Comparison of ENCODE assay signal across 10 mouse cellular contexts in genomic region chr5:25188802-25189201, GRCm38 (mm10). TPM values are rescaled to one million over a fixed set of nuclear protein-coding genes. Genes with fewer than 3 reads are reported as not detected.
DNase-seq lines count a peak whose midpoint lies in the region; ATAC-seq lines count a peak whose summit lies in the region.
"Had no signal": no experiment of that assay in that cellular context is flagged by ENCODE, and none has a peak within 500 bp of the region (broad histone marks: within the 10 kb centered on the region; RNA-seq: fewer than 3 reads in every experiment).

No protein-coding gene starts in this region.

- no peak overlapping the region for H3K4me2 ChIP-seq in embryonic facial prominence, embryonic 11.5 days (ENCODE audit: low read depth, low read length)
- H3K4me2 ChIP-seq: heart, embryonic 13.5 days had no signal

- WGBS in embryonic facial prominence, embryonic 11.5 days = 40% methylated on average over 1 of the region's 1 CpGs

- DNase-seq in cerebellum, postnatal 14 days = peak; percentile 17 to 25
- DNase-seq in ovary, postnatal 36 days (ENCODE audit: low spot score) = peak; percentile 23
- DNase-seq in ovary, adult 18-20 months (ENCODE audit: low spot score) = no peak
- peak; percentile 37 for DNase-seq in embryonic facial prominence, embryonic 11.5 days (ENCODE audit: low spot score)
- peak; percentile 19 to 28 for DNase-seq in lung, postnatal 4 days
- no peak for DNase-seq in neural tube, embryonic 10.5 days (ENCODE audit: extremely low spot score, low spot score)
- no peak for DNase-seq in layer of hippocampus, postnatal 25 days (ENCODE audit: extremely low spot score in 1 of 2, low spot score in 1 of 2)

- H3K4me1 ChIP-seq in embryonic facial prominence, embryonic 11.5 days (ENCODE audit: control insufficient read depth, insufficient read depth, low read length) = no peaks in the 10 kb centered on the region; the same call in 1 of the 2 replicates
- H3K4me1 ChIP-seq: heart, embryonic 13.5 days had no signal

- no peaks in the 10 kb centered on the region for H3K27me3 ChIP-seq in embryonic facial prominence, embryonic 11.5 days (ENCODE audit: control insufficient read depth, insufficient read depth, low read length)
- H3K27me3 ChIP-seq: heart, embryonic 13.5 days had no signal

- H3K9ac ChIP-seq in embryonic facial prominence, embryonic 11.5 days (replicated peaks; ENCODE audit: low read length) = no peak overlapping the region
- H3K9ac ChIP-seq: heart, embryonic 13.5 days had no signal

- H3K27ac ChIP-seq in embryonic facial prominence, embryonic 11.5 days (replicated peaks; ENCODE audit: low read depth, low read length) = no peak overlapping the region
- H3K27ac ChIP-seq: heart, embryonic 13.5 days had no signal

- H3K9me3 ChIP-seq in embryonic facial prominence, embryonic 11.5 days (replicated peaks; ENCODE audit: control insufficient read depth, low read length) = no peaks in the 10 kb centered on the region
- H3K9me3 ChIP-seq: heart, embryonic 13.5 days had no signal

- no peaks in the 10 kb centered on the region for H3K36me3 ChIP-seq in embryonic facial prominence, embryonic 11.5 days (replicated peaks; ENCODE audit: control insufficient read depth, insufficient read depth, low read depth, low read length)
- H3K36me3 ChIP-seq: heart, embryonic 13.5 days had no signal

- H3K4me3 ChIP-seq in embryonic facial prominence, embryonic 11.5 days (ENCODE audit: low read depth, low read length) = no peak overlapping the region
- H3K4me3 ChIP-seq: heart, embryonic 13.5 days; myocyte had no signal

- no peak for ATAC-seq in cerebellum, adult (ENCODE audit: insufficient number of reproducible peaks, low FRiP score, low TSS enrichment)
- no peak for ATAC-seq in embryonic facial prominence, embryonic 11.5 days (replicated peaks; ENCODE audit: insufficient number of reproducible peaks, low FRiP score, low TSS enrichment, low read depth)

RNA-seq across cellular contexts. Expression of gene Galntl5, which starts 7.5 kb away (rescaled TPM):
- not detected in 2 replicates for polyA plus RNA-seq in embryonic facial prominence, embryonic 11.5 days (2014; fragmentation: Nextera tagmentation; extraction: Ambion mirVana)
- total RNA-seq in layer of hippocampus, postnatal 25 days (2021) = not detected
- polyA plus RNA-seq: heart, embryonic 13.5 days; myocyte had no signal

RNA-seq across cellular contexts. Expression of gene Galnt11, which starts 32.9 kb away (rescaled TPM):
- polyA plus RNA-seq in embryonic facial prominence, embryonic 11.5 days (2014; fragmentation: Nextera tagmentation; extraction: Ambion mirVana) = 38.4 and 40.4 TPM in 2 replicates
- total RNA-seq in layer of hippocampus, postnatal 25 days (2021) = 10 to 100 TPM; 47.1 to 49.7 TPM

RNA-seq across cellular contexts. Expression of gene E130116L18Rik, which starts 34.2 kb away (rescaled TPM):
- polyA plus RNA-seq in embryonic facial prominence, embryonic 11.5 days (2014; fragmentation: Nextera tagmentation; extraction: Ambion mirVana) = not detected in 2 replicates
- not detected for total RNA-seq in layer of hippocampus, postnatal 25 days (2021)
- polyA plus RNA-seq: heart, embryonic 13.5 days; myocyte had no signal

Comparison
In these comparisons a context has a peak if more than half of its experiments do, and no peak if none do; other contexts are left out.
1. DNase-seq: peak in cerebellum, postnatal 14 days (2 of 2), ovary, postnatal 36 days (single experiment), embryonic facial prominence, embryonic 11.5 days (single experiment) and lung, postnatal 4 days (2 of 2); none in ovary, adult 18-20 months (single experiment), neural tube, embryonic 10.5 days (single experiment) and layer of hippocampus, postnatal 25 days (0 of 2).